Mouse (Mus musculus) T-helper 2 cell (primary cell): ENCODE data around the gene Traf3ip1.
"Not testable (repeated sequence)": the region's sequence is repeated elsewhere in the genome, so short reads cannot be mapped to it uniquely, and the experiment has no call there.

Experiments used
- in situ Hi-C: fragments of 300-600 bp; cut with MboI, MseI; formaldehyde crosslinking; loops from one replicate; pipeline ENCODE4 v1.15.1; 2025; ENCODE audit warnings: high pct_unique_total_duplicates

Traf3ip1 gene

GRCm38 (mm10) chr1:91464436-91464835 is 30.0 kb upstream of the Traf3ip1 start:
- in situ Hi-C loops: no loop called here

- in situ Hi-C loops: no loop called here
Measured at GRCm38 (mm10) chr1:91465244-91465643, 29.2 kb upstream of the Traf3ip1 start.

GRCm38 (mm10) chr1:91466186-91466585 is 28.3 kb upstream of the Traf3ip1 start:
- in situ Hi-C loops: no loop called here

GRCm38 (mm10) chr1:91469888-91470419 is 24.5 kb upstream of the Traf3ip1 start:
- in situ Hi-C loops: no loop called here

GRCm38 (mm10) chr1:91478145-91478544 is 16.3 kb upstream of the Traf3ip1 start:
- in situ Hi-C loops: not testable (repeated sequence)

GRCm38 (mm10) chr1:91478958-91479357 is 15.5 kb upstream of the Traf3ip1 start:
- in situ Hi-C loops: no loop called here

- in situ Hi-C loops: loop anchor here (10.0 kb wide), 1 partner anchor 58 kb away; no protein-coding TSS in a partner anchor
Measured at GRCm38 (mm10) chr1:91482616-91483211, 11.7 kb upstream of the Traf3ip1 start.

GRCm38 (mm10) chr1:91483304-91484010 is 11.0 kb upstream of the Traf3ip1 start:
- in situ Hi-C loops: loop anchor here (10.0 kb wide), 1 partner anchor 59 kb away; no protein-coding TSS in a partner anchor

GRCm38 (mm10) chr1:91484011-91484346 is 10.5 kb upstream of the Traf3ip1 start:
- in situ Hi-C loops: loop anchor here (10.0 kb wide), 1 partner anchor 59 kb away; no protein-coding TSS in a partner anchor

GRCm38 (mm10) chr1:91485422-91485821 is 9.0 kb upstream of the Traf3ip1 start:
- in situ Hi-C loops: loop anchor here (10.0 kb wide), 1 partner anchor 61 kb away; no protein-coding TSS in a partner anchor

- in situ Hi-C loops: loop anchor here (10.0 kb wide), 1 partner anchor 61 kb away; no protein-coding TSS in a partner anchor
Measured at GRCm38 (mm10) chr1:91486165-91486564, 8.3 kb upstream of the Traf3ip1 start.

GRCm38 (mm10) chr1:91490322-91490721 is 4.1 kb upstream of the Traf3ip1 start:
- in situ Hi-C loops: loop anchor here (5.0 kb wide), 1 partner anchor 33 kb away; the partner anchor contains the start of gene Per2

- in situ Hi-C loops: loop anchor here (5.0 kb wide), 1 partner anchor 35 kb away; the partner anchor contains the start of gene Per2
Measured at GRCm38 (mm10) chr1:91492740-91493139, 1.7 kb upstream of the Traf3ip1 start.

GRCm38 (mm10) chr1:91493938-91494337 is 509 bp upstream of the Traf3ip1 start:
- in situ Hi-C loops: loop anchor here (5.0 kb wide), 1 partner anchor 37 kb away; the partner anchor contains the start of gene Per2

- in situ Hi-C loops: no loop called here
Measured at GRCm38 (mm10) chr1:91495321-91495720, 874 bp downstream of the Traf3ip1 start.

GRCm38 (mm10) chr1:91498579-91498978 is 4.1 kb downstream of the Traf3ip1 start:
- in situ Hi-C loops: no loop called here

GRCm38 (mm10) chr1:91504615-91505014 is 10.2 kb downstream of the Traf3ip1 start:
- in situ Hi-C loops: no loop called here

- in situ Hi-C loops: loop anchor here (5.0 kb wide), 1 partner anchor 657 kb away; no protein-coding TSS in a partner anchor
Measured at GRCm38 (mm10) chr1:91514916-91515315, 20.5 kb downstream of the Traf3ip1 start.

- in situ Hi-C loops: loop anchor here (5.0 kb wide), 1 partner anchor 657 kb away; no protein-coding TSS in a partner anchor
Measured at GRCm38 (mm10) chr1:91515642-91516041, 21.2 kb downstream of the Traf3ip1 start.

- in situ Hi-C loops: loop anchor here (5.0 kb wide), 1 partner anchor 349 kb away; no protein-coding TSS in a partner anchor
Measured at GRCm38 (mm10) chr1:91523759-91524158, 29.3 kb downstream of the Traf3ip1 start.

GRCm38 (mm10) chr1:91525838-91526237 is 31.4 kb downstream of the Traf3ip1 start:
- in situ Hi-C loops: no loop called here

- in situ Hi-C loops: loop anchor here (5.0 kb wide), 1 partner anchor 942 kb away; the partner anchor contains the start of gene Ndufa10
Measured at GRCm38 (mm10) chr1:91530166-91530565, 35.7 kb downstream of the Traf3ip1 start.
